Mouse (Mus musculus): ENCODE data around the gene Tcn2. TPM values are rescaled to one million over a fixed set of nuclear protein-coding genes. Genes with fewer than 3 reads are reported as not detected.
A peak's percentile ranks its signal among the peaks of the same experiment; 100 is the strongest.
"Not testable (repeated sequence)": the region's sequence is repeated elsewhere in the genome, so short reads cannot be mapped to it uniquely, and the experiment has no call there.

The Tcn2 gene
- total RNA-seq, 2 experiments from 2014 or later: 44.5 to 54.0 TPM

DNA sequence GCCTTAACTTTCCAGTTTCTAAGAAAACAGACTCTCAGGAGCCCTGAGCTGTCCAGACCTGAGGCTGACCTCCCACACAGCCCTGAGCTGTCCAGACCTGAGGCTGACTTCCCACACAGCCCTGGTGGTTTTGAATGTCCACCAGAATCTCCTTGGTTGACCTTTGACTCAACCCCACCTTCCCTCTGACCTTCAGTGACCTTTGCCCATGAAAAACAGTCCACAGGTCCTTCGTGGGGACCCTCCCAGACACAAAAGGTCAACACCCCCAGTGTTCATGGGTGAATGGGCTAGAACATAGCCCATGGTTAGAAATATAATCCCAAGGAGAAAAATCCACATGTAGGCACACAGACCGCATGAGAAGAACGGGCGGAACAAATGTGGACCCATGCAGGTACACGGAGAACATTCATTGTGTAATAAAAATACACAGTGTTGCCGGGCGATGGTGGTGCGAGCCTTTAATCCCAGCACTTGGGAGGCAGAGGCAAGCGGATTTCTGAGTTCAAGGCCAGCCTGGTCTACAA, 1.9 kb upstream of the Tcn2 start:
- intact Hi-C loops (cut with DNase I): no loop called here
- DNase-seq: no peak

GRCm38 (mm10) chr11:3930931-3931330, 1.0 kb downstream of the Tcn2 start:
- intact Hi-C loops (cut with DNase I): no loop called here
- DNase-seq: no peak

- no peak for DNase-seq
These were observed 1.9 kb downstream of the Tcn2 start for GRCm38 (mm10) chr11:3930019-3930418.

GRCm38 (mm10) chr11:3925916-3926315, 6.0 kb downstream of the Tcn2 start:
- intact Hi-C loops (cut with DNase I): no loop called here

More at GRCm38 (mm10) chr11:3930019-3930418, 1.9 kb downstream of the Tcn2 start:
- intact Hi-C loops (cut with DNase I): no loop called here

GRCm38 (mm10) chr11:3922731-3923130, 9.2 kb downstream of the Tcn2 start:
- DNase-seq: no peak
- intact Hi-C loops (cut with DNase I): no loop called here

More at GRCm38 (mm10) chr11:3925916-3926315, 6.0 kb downstream of the Tcn2 start:
- DNase-seq: no peak

GRCm38 (mm10) chr11:3922115-3922514, 9.8 kb downstream of the Tcn2 start:
- DNase-seq: no peak
- intact Hi-C loops (cut with DNase I): no loop called here

DNA sequence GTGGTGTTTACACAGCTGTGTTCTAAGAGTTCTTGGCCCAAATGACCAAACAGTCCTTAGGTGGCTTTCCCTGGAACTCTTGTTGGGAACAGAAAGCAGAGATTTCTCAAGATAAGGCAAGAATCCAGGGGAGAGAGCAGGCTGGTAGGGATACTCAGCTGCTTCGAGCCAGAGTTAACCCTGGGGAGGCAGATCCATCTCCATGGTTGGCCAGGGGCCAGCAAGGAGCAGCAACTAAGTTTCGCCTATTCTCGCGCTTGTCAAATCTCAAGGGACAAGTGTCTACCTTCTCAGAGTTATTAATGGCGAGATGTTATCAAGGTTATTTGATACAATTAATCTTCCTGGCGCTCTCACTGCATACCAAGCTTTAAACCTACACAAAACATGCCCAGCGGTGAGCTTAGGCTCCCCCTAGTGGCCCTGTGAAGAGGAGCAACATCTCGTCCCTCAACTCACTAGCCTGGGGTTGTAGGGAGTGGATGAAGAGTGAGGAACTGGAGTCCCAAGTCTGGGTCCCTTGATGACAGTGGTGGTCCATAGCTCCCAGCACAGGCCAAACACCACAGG, 10.6 kb downstream of the Tcn2 start:
- intact Hi-C loops (cut with DNase I): no loop called here
- peak; percentile 30 to 57 for DNase-seq

GRCm38 (mm10) chr11:3920476-3920875, 11.5 kb downstream of the Tcn2 start:
- intact Hi-C loops (cut with DNase I): no loop called here
- DNase-seq: no peak

- intact Hi-C loops (cut with DNase I): no loop called here
- DNase-seq: peak in 1 of 2 experiments; percentile 37
These were observed 13.2 kb downstream of the Tcn2 start for GRCm38 (mm10) chr11:3918738-3919137.

GRCm38 (mm10) chr11:3914109-3914840, 17.7 kb downstream of the Tcn2 start, which contains the start of gene Slc35e4:
Gene Slc35e4 (minus strand): TSS chr11:3914664.
- intact Hi-C loops (cut with DNase I): loop anchor here (2.0 kb wide), 2 partner anchors 33 to 107 kb away; no protein-coding TSS in a partner anchor
- DNase-seq: peak; percentile 86 to 90

GRCm38 (mm10) chr11:3913316-3914108, 18.4 kb downstream of the Tcn2 start:
- intact Hi-C loops (cut with DNase I): loop anchor here (2.0 kb wide), 2 partner anchors 33 to 107 kb away; no protein-coding TSS in a partner anchor
- peak; percentile 90 to 94 for DNase-seq

DNA sequence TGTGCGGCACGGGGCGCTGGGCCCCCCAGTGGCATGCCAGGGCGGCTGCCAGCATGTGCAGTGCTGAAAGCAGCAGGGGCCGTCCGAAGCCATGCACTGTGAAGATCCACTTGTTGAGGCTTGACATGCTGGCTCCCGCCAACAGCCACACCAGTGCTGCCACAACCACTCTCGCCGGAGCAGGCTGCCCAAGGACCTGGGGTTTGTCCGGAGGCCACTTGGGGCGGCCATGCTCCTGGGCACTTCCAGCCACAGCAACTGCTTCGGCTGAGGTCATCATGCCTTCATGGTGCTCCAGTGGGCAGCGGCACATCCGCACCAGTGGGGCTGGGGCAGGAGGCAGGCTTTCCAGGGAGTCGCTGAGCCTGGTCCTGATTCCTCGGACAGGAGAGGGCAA, 19.1 kb downstream of the Tcn2 start:
- DNase-seq: peak; percentile 29 to 32
- intact Hi-C loops (cut with DNase I): no loop called here

GRCm38 (mm10) chr11:3912100-3912874, 19.7 kb downstream of the Tcn2 start:
- intact Hi-C loops (cut with DNase I): no loop called here
- DNase-seq: no peak

DNA sequence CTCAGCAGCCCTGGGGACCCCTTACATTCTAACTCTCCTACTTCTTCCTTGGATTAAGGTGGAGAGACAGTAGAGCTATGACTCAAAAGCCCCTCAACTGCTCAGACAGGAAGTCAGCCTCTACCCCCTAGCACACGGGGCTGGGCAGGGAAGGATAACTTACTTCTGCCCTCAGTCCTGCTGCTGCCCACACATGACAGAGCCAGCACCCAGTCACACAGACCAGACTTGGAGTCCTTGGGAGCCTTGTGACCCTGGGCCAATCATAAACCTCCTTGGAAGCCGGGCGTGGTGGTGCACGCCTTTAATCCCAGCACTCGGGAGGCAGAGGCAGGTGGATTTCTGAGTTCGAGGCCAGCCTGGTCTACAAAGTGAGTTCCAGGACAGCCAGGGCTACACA, 20.5 kb downstream of the Tcn2 start:
- intact Hi-C loops (cut with DNase I); DNase-seq: not testable (repeated sequence)

DNA sequence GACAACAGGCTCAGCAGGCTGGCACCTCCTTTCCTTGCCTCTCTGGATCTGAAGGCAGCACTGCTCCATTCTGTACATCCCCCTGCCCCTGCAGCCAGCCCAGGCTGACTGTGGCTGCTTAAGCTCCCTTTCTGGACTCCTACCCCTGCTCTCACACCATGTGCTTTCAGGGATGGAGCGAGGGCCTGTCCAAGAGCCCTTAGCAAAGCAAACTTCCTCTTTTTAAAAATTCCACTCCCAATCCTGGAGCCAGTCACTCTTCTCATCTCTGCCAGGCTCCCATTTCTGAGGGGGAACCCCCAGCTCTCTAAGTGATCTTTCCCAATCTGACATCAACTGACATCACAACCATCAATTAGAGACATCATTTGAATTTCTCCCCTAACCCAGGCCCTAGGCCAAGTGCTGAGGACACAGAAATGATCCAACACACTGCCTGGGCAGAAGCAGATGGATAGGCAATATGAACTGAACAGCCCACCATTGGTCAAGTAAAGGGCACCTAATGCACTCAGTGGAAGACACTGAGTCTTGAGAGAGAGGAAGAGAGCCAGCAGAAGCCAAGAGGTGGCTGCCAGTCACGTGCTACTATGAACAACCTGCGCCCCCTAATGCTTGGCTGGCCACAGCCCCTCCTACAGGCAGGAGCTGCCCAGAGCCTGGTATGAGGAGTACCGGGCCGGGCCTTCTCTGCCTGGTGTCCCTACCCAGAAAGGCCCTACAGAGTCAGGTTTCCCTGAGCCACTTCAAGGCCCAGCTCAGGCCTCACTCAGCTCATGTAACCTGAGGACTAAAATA, 21.2 kb downstream of the Tcn2 start:
- intact Hi-C loops (cut with DNase I): no loop called here
- DNase-seq: no peak

GRCm38 (mm10) chr11:3909236-3909635, 22.7 kb downstream of the Tcn2 start:
- no peak for DNase-seq
- intact Hi-C loops (cut with DNase I): no loop called here

DNA sequence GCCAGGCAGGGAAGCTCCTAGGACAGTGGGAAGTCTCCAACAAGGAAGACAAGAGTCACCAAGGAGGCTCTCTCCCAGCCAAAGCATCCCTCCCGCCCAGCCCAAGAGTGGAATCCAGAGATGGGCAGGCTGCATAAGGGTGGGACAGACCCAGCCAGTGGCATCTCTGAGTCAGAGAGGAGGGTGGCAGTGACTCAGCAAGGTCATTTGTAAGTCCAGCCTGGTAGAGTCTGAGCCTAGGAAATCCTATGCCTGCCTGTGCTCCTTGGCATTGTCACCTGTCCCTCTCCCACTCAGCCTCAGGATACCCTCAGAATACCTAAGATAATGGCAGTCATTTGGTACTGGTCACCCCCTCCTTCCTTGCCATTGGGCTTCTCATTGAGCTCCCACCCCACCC, 26.5 kb downstream of the Tcn2 start:
- no peak for DNase-seq
- intact Hi-C loops (cut with DNase I): no loop called here

DNA sequence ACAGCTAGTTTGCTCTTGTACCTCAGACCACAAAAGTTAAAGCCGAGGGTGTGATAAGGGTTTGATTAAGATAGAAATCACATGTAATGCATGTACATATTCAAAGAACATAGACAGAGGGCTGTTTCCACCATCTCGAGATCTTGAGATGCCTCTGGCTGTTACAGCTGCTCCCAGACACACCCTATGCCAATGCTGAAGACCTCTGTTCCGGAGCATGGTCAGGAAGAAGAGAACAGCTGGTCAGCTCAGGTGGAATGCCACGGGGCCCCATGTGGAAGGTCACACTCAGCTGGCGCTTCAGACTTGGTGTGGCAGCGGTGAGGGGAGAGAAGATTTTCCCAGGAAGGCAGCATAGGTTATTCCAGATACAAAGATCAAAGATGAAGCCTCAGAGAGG, 27.3 kb downstream of the Tcn2 start:
- DNase-seq: no peak
- intact Hi-C loops (cut with DNase I): no loop called here

- DNase-seq: peak; percentile 73 to 79
- intact Hi-C loops (cut with DNase I): no loop called here
These were observed 28.9 kb downstream of the Tcn2 start for GRCm38 (mm10) chr11:3903046-3903445.
